Mouse (Mus musculus) thymus, postnatal 0 days (tissue): ENCODE data around the gene Pip4k2c. TPM values are rescaled to one million over a fixed set of nuclear protein-coding genes. Genes with fewer than 3 reads are reported as not detected.
"Not testable (repeated sequence)": the region's sequence is repeated elsewhere in the genome, so short reads cannot be mapped to it uniquely, and the experiment has no call there.

Experiments used
- DNase-seq: peaks from one replicate; pipeline ENCODE4 v3.0.0-alpha.2; 2015; ENCODE audit warnings: low spot score
- polyA plus RNA-seq: library from polyadenylated mRNA; unstranded; fragments of >200 nt; fragmentation: Nextera tagmentation; extraction: Ambion mirVana; gene quantifications from 2 replicates; pipeline ENCODE4 v1.2.1, GENCODE M21; 2015

Pip4k2c gene
- polyA plus RNA-seq, 1 experiment from 2014 or later: 24.1 TPM

DNA sequence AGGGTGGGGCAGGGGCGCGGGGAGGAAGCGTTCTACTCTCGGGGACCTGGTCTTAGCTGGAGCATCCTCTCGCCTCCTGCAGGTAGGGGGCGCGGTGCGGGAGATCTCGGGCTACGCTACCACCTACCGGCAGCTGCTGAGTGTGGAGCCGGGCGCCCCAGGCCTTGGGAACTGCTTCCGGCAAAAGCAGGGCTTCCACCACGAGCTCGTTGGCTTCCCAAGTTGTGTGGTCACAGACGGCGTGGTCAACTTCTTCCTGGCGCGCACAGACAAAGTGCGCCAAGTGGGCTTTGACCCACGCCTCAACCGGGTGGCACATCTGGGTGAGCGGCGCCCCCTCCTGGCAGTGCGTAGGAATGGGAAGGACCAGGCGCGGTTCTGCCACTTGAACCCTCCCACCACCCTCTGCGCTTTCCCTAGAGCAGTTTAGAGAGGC lies 40.5 kb downstream of the Pip4k2c start:
- peak; percentile 90 for DNase-seq

DNA sequence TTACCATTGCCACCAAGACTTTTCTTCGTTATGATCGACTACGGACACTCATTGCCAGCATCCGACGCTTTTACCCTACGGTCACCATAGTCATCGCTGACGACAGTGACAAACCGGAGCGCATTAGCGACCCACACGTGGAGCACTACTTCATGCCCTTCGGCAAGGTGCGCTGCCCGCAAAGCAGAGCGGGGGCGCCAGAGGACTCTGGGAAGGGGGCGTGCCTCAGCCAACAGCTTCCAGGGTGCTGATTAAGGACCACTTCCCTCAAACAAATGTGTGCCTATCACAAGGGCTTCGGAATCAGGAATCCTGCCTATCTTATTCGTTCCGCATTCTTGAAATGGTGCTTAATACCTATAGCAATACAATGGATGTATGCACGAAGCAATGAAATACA lies 41.4 kb downstream of the Pip4k2c start:
- no peak for DNase-seq

DNA sequence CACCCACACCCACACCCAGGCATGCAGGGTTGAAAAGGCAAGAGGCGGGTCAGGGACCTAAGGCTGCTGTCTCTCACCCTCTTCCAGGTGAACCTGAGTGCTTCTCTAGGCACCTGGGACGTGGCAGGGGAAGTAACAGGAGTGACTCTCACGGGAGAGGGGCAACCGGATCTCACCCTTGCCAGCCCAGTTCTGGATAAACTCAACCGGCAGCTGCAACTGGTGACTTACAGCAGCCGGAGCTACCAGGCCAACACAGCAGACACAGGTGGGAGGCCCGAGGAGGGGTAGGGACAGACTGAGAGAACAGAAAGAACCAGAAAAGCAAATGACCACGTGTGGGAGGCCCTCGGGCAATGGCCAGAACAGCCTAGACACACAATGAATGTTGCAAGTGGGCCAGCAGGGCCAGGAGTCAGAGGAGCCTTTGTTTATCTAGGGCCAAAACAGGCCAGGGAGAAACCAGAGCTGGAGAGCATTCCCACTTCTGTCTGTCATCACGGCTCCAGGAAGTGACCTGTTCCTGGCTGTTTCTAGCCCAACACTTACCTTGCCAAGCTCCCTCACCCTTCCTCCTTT lies 43.7 kb downstream of the Pip4k2c start:
- DNase-seq: no peak

DNA sequence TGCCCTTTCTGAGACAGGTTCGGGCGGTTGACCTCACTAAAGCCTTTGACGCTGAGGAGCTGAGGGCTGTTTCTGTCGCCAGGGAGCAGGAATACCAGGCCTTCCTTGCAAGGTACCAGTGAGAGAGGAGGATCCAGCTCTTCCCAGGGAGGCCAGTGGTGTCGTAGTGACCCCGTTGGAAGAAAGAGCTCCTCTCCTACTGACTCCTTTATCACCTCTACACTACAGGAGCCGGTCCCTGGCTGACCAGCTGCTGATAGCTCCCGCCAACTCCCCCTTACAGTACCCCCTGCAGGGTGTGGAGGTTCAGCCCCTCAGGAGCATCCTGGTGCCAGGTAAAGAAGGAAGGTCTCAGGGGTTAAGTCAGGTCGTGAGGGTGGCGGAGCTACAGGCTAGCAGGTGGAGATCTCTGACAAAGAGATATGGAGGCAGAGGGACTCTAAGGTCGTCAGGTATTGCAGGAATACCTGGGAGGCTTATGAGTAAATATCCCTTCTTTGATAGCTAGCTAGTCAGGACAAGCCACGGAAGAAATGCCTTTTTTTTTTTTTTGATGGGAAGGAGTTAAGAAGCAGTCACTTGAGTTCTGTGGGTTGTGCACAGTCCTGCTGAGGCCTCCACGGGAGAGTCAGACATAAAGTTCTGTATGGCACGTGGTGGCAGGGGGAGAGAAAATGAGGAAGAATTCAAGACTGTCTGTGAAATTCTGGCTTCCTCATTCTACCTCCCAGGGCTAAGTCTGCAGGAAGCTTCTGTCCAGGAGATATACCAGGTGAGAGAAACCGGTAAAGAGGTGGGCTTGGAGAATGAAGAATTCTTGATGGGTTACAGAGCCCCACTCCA lies 44.4 kb downstream of the Pip4k2c start:
- DNase-seq: no peak

DNA sequence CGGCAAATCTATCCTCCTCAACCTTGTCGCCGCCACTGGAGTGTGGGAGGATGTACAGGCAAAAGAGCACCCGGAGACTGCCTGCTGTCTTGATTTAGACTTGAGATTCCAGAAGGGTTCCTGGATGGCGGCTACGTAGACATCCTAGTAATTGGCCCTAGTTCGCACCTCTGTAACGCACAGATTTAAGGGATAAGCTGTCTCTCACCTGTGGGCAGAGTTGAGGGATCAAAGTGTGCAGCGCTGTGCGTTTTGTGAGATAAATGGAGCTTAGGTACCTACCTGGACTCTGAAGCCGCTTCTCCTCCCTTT lies 45.0 kb downstream of the Pip4k2c start:
- peak; percentile 64 for DNase-seq

DNA sequence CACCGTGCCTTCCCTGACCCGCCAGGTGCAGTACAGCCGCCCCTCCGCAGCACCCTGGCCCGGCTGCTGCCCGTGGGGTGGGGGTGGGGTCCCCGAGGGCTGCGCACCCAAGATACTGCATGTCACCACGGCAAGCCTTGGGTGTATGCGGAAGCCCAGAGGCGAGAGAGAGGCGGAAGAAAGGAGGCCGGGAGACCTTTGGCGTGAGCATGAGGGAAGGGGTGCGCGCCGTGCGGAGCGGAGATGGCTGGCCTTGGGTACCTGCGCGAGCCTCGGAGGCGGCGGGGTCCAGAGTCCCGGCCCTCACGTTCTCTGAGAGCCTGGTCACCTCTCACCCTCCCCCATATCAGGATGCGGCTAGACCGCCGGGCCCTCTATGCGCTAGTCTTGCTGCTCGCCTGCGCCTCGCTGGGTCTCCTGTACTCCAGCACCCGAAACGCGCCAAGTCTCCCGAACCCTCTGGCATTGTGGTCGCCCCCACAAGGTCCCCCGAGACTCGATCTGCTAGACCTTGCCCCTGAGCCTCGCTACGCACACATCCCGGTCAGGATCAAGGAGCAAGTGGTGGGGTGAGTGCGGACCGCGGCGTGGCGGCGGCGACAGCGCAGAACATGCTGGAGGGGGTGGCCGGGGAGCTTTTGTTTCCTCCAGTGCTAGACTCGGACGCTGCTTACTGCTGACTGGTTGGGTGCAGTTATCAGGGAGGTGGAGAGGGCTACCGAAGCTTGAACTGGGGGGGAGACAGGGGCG lies 45.6 kb downstream of the Pip4k2c start:
- peak; percentile 79 for DNase-seq

DNA sequence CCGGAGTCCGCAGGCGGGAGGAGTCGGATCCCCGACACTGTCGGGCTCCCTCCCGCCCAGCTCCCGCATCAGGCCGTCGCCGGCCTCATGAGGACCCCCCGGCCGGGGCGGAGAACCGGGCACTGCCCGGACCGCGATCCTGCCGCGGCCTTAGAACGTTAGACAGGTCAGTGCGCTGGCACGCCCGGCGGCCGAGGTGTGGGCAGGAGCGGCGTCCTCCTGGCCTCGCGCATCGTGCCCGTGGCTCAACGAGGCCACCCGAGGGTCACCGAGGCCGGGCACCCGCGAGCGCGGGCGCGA lies 46.1 kb downstream of the Pip4k2c start:
- no peak for DNase-seq

DNA sequence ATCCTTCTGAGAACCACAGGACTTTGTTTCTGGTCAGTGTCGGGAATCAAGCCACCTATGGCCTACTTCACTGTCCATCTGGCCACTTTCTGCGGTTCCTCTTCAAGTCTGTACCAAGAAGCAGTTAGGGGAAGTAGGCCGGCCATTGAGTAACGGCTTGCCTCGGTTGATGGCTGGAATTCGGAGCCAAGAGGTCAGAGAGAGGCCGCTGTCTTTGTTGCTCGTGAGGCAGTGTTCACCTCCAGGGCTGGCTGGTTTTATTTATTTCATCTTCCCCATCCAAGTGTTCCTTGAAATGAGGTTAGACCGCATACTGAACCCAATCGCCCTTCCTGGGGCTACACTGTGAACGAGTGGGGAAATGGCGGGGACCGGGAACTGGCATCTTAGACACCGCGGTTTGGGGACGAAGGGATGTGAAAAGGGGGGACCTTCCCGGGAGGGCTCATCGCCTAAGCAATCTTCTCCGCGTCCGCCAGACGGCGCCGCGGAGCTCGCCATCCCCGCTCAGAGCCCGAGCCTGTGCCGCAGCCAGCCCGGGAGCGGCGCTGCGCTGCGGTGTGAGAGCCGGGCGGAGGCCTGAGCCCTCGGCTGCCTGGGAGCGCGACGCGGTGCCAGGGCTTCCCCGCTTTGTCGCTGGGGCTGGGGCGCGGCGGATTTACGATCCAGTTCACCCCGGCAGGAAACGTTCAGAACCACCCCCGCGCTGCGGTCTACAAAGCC lies 46.6 kb downstream of the Pip4k2c start, which contains the start of gene B4galnt1:
Gene B4galnt1 (plus strand): TSS at position 595 of the 723 bp plus-strand sequence.
- peak; percentile 91 for DNase-seq

DNA sequence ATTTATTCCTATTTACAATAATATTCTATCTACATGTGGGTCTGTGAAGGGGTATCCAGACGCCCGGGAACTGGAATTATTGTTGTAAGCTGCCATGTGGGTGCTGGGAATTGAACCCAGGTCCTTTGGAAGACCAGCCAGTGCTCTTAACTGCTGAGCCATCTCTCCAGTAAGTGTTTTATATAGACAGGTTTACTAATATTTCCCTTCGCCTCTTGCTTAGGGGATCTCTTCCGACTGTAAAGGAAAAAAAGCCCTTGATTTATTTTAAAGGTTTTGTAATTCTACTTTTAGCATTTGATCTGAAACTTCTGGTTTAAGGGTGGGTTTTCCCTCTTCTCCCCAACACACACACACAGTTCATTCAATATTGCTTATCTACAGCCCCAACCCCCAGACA lies 47.2 kb downstream of the Pip4k2c start:
- no peak for DNase-seq

DNA sequence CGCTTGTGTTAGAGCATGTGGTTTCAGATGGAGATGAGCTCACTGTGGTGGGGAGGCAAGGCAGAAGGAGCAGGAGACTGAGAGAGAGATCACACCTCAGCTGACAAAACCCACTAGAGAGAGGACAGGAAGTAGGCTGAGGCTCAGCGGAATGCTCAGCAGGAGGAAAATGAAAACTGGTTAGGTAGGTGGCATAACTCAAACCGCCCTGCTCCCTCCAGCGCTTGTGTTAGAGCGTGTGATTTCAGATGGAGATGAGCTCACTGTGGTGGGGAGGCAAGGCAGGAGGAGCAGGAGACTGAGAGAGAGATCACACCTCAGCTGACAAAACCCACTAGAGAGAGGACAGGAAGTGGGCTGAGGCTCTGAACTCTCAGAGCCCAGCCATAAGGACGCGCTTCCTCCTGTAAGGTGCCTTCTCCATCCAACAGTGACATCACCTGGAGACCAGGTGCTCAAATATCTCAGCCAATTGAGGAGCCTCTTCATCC lies 48.6 kb downstream of the Pip4k2c start:
- DNase-seq: peak; percentile 89

DNA sequence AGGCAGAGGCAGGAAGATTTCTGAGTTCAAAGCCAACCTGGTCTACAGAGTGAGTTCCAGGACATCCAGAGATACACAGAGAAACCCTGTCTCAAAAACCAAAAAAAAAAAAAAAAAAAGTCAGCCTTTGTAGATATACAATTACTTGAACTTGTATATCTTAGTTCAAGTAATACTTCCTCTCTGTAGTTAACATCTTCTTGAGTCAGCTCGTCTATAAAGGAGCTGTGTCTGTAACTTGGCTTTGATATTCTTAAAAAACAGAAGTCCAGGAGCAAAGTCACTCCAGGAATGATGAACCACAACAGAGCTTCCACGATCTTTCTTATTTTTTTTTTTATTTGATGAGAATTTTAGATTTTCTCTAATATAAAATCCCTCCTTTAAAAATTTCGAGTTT lies 50.7 kb downstream of the Pip4k2c start:
- no peak for DNase-seq

DNA sequence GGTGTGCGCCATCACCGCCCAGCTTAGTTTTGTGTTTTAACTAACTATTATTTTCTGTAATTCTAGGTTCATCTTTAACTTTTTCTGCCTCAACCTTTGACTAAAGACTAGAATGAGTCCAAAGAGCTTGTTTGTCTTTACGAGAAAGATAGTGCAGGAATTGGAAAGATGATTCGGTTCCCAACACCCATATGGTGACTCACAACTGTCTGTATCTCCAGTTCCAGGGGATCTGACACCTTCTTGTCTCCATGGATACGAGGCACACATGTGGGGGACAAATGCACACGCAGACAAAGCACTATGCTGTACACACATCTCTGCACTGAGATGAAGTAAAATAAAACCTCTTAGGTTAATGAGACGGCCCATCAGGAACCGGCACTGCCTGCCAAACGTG lies 51.3 kb downstream of the Pip4k2c start:
- no peak for DNase-seq

DNA sequence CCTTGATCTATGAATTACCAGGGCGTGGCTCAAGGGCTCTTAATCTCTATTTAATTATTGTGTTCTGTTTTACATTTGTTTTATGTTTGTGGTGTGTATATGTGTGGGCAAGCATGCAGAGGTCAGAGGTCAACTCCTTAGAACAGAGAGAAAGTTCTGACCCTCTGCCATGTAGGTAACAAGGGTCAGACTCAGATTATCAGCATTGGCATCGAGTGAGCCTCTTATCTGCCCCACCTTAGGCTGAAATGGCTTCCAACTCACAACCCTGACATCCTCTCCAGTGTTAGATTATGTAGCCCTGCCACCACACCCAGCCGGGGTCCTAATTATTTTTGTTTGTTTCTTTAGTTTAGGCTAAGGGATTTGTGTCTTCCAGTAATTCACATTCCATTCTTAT lies 52.9 kb downstream of the Pip4k2c start:
- DNase-seq: no peak

DNA sequence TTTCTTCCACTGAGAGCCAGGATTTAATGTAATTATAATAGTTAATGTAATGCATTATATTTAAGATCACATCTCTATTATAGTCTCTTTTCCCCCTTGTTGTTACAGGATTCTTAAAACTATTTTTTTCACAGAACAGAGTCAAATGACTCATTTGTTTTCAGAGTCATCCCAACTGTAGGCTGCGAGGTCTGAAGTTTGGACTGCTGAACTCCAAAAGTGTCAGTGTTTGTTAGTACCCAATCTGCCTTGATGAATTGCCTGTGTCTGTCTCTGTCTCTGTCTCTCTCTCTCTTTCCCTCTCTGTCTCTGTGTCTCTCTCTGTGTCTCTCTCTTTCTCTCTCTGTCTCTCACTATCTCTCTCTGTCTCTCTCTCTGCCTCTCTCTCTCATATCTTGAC lies 54.9 kb downstream of the Pip4k2c start:
- DNase-seq: no peak

DNA sequence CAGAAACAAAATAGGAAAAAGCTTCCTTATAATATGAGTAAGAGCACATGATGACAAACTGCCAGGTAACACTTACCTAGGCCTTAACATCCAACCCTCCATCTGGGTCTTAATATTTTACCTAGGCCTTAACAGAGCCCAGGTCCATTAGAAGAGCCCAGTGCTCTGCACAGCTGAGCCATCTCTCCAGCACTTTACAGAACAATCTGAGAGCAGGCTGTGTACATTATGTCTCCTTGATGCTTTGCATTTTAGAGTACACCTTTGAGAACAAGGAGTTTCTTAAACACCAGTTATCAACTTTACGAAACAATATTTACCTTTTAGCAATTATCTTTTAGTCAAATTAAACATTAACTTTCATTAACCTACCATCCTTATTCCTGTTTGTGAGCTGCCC lies 55.3 kb downstream of the Pip4k2c start:
- no peak for DNase-seq

DNA sequence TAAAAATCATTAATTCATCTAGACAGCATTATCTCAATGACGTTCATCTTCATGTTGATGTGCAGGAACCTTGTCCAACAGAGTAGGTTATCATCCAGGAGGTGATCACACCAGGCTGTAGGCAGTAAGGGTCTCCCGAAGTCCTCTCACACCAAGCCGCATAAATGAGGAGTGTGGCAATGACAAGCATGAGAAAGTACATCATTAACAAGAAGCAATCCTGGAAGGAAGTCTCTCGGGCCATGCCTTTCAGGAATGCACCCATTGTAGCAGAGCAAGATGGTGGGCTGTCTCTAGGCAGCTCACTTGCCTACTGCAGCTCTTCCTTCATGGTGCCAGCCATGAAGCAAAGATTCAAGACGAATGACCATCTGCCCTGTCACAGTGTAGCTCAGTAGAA lies 56.7 kb downstream of the Pip4k2c start:
- DNase-seq: no peak

DNA sequence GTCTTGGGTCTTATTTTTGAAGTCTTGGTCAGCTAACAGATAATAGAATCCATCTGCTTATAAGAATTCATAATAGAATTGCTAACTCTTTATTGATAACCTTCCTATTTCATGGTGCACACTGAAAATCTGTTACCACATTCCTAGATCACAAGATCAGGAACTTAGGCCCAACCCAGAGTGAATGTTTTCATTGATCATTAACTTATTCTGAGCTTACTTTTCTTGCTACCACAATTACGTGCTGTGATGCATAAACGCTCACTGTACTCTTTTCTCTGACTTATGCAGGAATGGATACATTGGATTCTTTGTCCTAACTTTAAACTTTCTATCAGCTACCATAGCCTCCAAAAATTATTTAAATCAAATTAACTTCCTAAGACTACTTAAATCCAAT lies 57.1 kb downstream of the Pip4k2c start:
- DNase-seq: no peak

DNA sequence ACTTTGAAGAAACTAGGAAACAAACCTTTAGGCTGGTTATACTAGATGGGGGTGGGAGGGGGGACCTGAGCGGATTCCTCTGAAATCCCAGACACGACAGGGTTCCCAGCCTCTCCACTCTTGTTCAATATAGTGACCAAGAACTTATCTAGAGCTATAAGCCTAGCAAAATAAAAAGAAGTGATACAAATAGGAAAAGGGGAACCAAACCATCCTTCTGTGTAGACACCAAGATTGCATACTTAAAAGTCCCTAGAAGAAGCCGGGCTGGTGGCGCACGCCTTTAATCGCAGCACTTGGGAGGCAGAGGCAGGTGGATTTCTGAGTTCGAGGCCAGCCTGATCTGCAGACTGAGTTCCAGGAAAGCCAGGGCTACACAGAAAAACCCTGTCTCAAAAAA lies 58.1 kb downstream of the Pip4k2c start:
- DNase-seq: no peak

DNA sequence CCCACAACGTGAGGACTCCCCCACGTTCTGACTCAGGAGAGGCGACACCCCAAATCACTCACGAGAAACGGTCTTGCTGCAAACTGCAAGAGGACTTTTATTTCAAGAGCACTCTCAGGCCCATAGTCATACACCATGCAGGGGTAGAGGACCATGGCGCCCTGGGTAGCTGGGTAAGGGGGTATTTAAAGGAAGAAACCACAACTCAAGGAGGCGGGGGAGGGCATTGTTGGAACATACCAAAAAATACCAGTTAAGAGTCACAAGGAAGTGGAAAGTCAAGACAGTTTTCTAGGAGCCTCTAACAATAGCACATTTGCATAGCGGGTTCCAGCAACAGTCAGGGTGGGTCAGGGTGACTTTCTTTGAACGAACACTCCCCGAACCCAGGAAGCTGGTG lies 58.8 kb downstream of the Pip4k2c start:
- not testable (repeated sequence) for DNase-seq

DNA sequence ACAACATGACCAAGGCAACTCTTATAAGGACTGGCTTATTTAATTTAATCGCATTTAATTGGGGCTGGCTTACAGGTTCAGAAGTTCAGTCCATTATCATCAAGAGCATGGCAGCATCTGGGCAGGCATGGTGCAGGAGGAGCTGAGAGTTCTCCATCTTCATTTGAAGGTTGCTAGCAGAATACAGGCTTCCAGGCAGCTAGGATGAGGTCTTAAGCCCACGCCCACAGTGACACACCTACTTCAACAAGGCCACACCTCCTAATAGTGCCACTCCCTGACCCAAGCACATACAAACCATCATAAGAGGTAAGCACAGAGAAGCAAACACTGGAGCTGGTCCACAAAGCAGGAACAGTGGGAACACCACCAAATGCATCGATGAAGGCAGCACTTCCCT lies 60.2 kb downstream of the Pip4k2c start:
- DNase-seq: not testable (repeated sequence)

DNA sequence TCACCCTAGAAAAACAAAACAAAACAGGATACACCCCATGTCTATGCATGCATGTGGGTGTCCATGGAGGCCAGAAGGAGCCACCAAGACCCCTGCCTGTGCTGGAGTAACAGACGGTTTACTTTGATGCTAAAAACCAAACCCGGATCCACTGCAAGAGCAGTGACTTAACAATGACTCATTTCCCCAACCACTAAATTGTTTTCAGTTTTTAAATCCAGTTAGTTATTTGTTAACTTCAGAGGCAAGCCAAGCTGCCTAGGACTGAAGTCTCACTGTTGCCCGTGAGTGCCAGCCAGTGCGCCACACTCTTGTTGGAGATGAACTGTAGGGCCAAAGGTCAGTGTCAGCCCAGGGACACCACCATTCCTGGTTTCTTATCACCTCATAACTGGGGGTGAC lies 60.9 kb downstream of the Pip4k2c start:
- DNase-seq: no peak

DNA sequence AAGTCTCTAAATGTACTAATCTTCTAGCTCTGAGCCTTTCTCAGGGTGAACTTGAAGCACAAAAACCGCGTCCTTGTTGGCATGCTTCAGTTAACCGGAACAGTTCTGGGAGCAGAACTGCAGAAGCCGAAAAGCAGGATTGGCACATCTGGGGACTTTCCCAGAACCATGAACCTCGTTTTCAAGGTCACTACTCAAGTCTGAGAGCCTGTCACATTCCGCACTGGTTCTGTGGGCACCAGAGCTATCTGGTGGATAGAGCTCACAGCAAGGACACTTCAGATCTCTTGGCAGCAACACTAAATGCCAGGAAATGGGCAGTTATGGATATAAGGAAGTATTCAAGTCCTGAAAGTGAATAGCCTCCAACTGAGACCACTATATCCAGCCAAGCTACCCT lies 64.2 kb downstream of the Pip4k2c start:
- DNase-seq: no peak
